ENCODE assay signal across 8 mouse cellular contexts in the genomic region with DNA sequence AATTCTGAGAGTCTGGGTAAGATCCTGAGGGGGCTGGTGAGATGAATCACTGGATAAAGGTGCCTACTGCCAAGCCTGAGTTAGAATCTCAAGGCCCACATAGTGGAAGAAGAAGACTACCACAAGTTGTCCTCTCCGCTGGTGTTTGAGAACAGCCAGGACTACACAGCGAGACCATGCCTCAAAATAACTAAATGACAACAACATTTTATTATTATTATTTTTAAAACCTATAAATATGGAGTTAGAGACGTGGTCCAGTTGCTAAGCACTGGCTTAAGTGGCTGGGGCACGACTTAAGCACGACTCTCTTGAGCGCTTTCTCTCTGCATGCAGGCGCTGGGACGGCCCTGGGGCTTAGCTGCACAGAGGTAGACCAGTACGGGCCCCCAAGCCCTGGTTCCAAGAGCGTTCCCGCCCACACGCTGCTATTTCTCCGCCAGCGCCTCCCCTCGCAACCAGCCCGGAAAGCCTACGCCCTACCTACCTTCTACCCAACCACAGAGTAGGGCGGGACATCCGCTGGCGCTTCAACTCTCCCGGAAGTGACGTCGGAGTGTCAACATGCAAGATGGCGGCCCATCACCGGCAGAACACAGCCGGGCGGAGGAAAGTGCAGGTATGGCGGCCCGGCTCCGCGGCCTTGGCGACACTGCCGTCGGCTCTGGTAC. TPM values are rescaled to one million over a fixed set of nuclear protein-coding genes. Genes with fewer than 3 reads are reported as not detected.
DNase-seq lines count a peak whose midpoint lies in the region; ATAC-seq and TF ChIP-seq lines count a peak whose summit lies in the region.

A gene (plus strand): TSS at position 540 of the 671 bp plus-strand sequence.

- peak within 1 kb of the TSS; percentile 53 for H3K4me3 ChIP-seq in cortical plate, adult 2 months (ENCODE audit: insufficient read depth, low read length)
- H3K4me3 ChIP-seq in megakaryocyte, embryonic 14.5 days (replicated peaks) = peak within 1 kb of the TSS; percentile 93

- peak; percentile 95 for ATAC-seq in activated CD4-positive, CD25-positive, alpha-beta regulatory T cell, adult 4 months

- no peaks in the 10 kb centered on the region for H3K27me3 ChIP-seq in megakaryocyte, embryonic 14.5 days (replicated peaks)

- DNase-seq in gastrocnemius, adult 8-10 months (ENCODE audit: low spot score in 2 of 2) = peak; percentile 96
- DNase-seq in hindlimb bud, embryonic 11.5 days (ENCODE audit: extremely low spot score, low read depth, low spot score) = peak; percentile 97
- peak; percentile 90 to 97 for DNase-seq in left cerebral cortex, adult 8-10 months (ENCODE audit: low spot score in 2 of 2)
- peak; percentile 99 for DNase-seq in right cerebral cortex, postnatal 10 days (ENCODE audit: low spot score in 2 of 2)
- peak; percentile 95 for DNase-seq in urinary bladder, postnatal 25 days (ENCODE audit: low spot score)

- peak; percentile 78 for TF ChIP-seq POLR2A in cortical plate, adult 2 months (IDR thresholded peaks at IDR 0.05; ENCODE audit: extremely low read depth, insufficient read depth, low read length)

- peaks cover 12% of the 10 kb centered on the region for H3K9me3 ChIP-seq in megakaryocyte, embryonic 14.5 days

- H3K4me1 ChIP-seq in cortical plate, adult 2 months (ENCODE audit: control insufficient read depth, insufficient read depth, low read length) = peaks cover 3% of the 10 kb centered on the region; the same call in 1 of the 2 replicates
- peaks cover 51% of the 10 kb centered on the region for H3K4me1 ChIP-seq in megakaryocyte, embryonic 14.5 days

- TF ChIP-seq CTCF in cortical plate, adult 2 months (IDR thresholded peaks at IDR 0.05; ENCODE audit: extremely low read depth, insufficient read depth, low read length) = no peak

- peaks cover 19% of the 10 kb centered on the region for H3K36me3 ChIP-seq in megakaryocyte, embryonic 14.5 days (replicated peaks; ENCODE audit: low read length)

- peak within 1 kb of the TSS; percentile 55; the same call in 1 of the 2 replicates for H3K27ac ChIP-seq in cortical plate, adult 2 months (ENCODE audit: insufficient read depth, low read length)

RNA-seq across cellular contexts. Expression of the gene that starts here (rescaled TPM):
- polyA plus RNA-seq in activated CD4-positive, CD25-positive, alpha-beta regulatory T cell, adult 4 months (2017; shearing (Covaris generic)) = 10 to 100 TPM; 34.4 to 34.5 TPM
- polyA plus RNA-seq in cortical plate, adult 2 months (2012; rRNA removed) = 68.8 and 76.2 TPM in 2 replicates
- 10 to 100 TPM in 2 of 4 experiments, 1 to 10 TPM in 2; 9.1 to 10.6 (median 9.8) TPM for total RNA-seq in gastrocnemius, adult 8-10 months (2022)
- total RNA-seq in left cerebral cortex, adult 8-10 months (2022) = 10 to 100 TPM; 71.9 to 79.6 (median 78.1) TPM
- 9.9 and 15.8 TPM in 2 replicates for polyA plus RNA-seq in megakaryocyte, embryonic 14.5 days (2012; ENCODE audit: insufficient read depth, low replicate concordance)

Comparison
In these comparisons a context has a peak if more than half of its experiments do, and no peak if none do; other contexts are left out.
1. Peak in every context shown above with its lines: DNase-seq, ATAC-seq, H3K4me3 ChIP-seq and H3K27ac ChIP-seq.
2. RNA of the gene that starts here (total RNA-seq): 71.9 to 79.6 TPM in left cerebral cortex, adult 8-10 months; 9.1 to 10.6 TPM in gastrocnemius, adult 8-10 months; every median in the first group is over 4 times any median in the second.